ENCODE assay signal across 8 mouse cellular contexts in the genomic region with DNA sequence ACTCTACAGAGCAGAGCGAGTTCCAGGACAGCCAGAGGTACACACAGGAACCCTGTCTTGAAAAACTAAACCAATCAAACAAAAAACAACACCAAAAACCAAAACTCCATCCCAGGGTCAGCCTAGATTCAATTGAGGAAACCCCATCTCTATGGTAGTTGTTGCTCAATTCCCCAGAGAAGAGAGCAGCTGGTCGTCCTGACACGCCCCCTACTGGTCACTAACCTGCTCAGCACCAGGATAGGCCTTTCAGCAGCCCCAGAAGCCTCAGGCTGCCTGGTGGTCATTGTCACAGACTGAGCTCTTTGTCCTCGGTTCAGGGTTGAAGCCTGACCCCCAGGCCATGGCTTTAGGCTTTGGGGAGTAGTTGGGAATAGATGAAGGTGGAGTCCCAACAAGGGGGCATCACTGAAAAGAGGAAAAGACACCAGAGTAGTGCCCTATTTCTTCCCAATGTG. TPM values are rescaled to one million over a fixed set of nuclear protein-coding genes. Genes with fewer than 3 reads are reported as not detected.
DNase-seq lines count a peak whose midpoint lies in the region; ATAC-seq lines count a peak whose summit lies in the region.

A gene (minus strand): TSS at position 408 of the 458 bp plus-strand sequence.

- H3K4me1 ChIP-seq in forebrain, embryonic 13.5 days = peaks cover 24% of the 10 kb centered on the region

- peak within 1 kb of the TSS; percentile 51; the same call in 1 of the 2 replicates for H3K27ac ChIP-seq in forebrain, embryonic 13.5 days

- H3K4me2 ChIP-seq in forebrain, embryonic 13.5 days = no peak within 1 kb of the TSS

- ATAC-seq in forebrain, embryonic 13.5 days = no peak
- ATAC-seq in frontal cortex, adult (ENCODE audit: low TSS enrichment) = no peak

- H3K36me3 ChIP-seq in forebrain, embryonic 13.5 days (ENCODE audit: poor library complexity, severe bottlenecking) = no peaks in the 10 kb centered on the region

- no peak within 1 kb of the TSS for H3K4me3 ChIP-seq in forebrain, embryonic 13.5 days

- no peaks in the 10 kb centered on the region for H3K9me3 ChIP-seq in forebrain, embryonic 13.5 days (replicated peaks)

- WGBS in forebrain, embryonic 13.5 days = 22% methylated on average over 4 of the region's 4 CpGs

- no peaks in the 10 kb centered on the region for H3K27me3 ChIP-seq in forebrain, embryonic 13.5 days

- peak within 1 kb of the TSS; percentile 21; the same call in 1 of the 2 replicates for H3K9ac ChIP-seq in forebrain, embryonic 13.5 days

- peak; percentile 88 for DNase-seq in ES-CJ7 (ENCODE audit: low read depth, low spot score)
- no peak for DNase-seq in adrenal gland, adult 8-10 months
- DNase-seq in heart, postnatal 4 days = peak; percentile 59
- no peak for DNase-seq in layer of hippocampus, postnatal 25 days (ENCODE audit: extremely low spot score in 1 of 2, low spot score in 1 of 2)
- DNase-seq in lung, postnatal 36 days = peak; percentile 78
- DNase-seq in retina, postnatal 1 day = peak; percentile 84

RNA-seq across cellular contexts. Expression of the gene that starts here (rescaled TPM):
- 100 to 1,000 TPM; 104 to 122 (median 111) TPM for total RNA-seq in adrenal gland, adult 8-10 months (2022)
- 178 and 184 TPM in 2 replicates for polyA plus RNA-seq in forebrain, embryonic 13.5 days (2015; fragmentation: Nextera tagmentation; extraction: Ambion mirVana)
- total RNA-seq in heart, postnatal 4 days (2021) = 10 to 100 TPM; 53.6 to 55.5 TPM
- total RNA-seq in layer of hippocampus, postnatal 25 days (2021) = 10 to 100 TPM; 76.4 to 88.4 TPM

Comparison
In these comparisons a context has a peak if more than half of its experiments do, and no peak if none do; other contexts are left out.
1. DNase-seq: peak in ES-CJ7 (single experiment), heart, postnatal 4 days (single experiment), lung, postnatal 36 days (single experiment) and retina, postnatal 1 day (single experiment); none in adrenal gland, adult 8-10 months (single experiment) and layer of hippocampus, postnatal 25 days (0 of 2).